8 mouse cellular contexts compared by ENCODE assay signal in the genomic region with DNA sequence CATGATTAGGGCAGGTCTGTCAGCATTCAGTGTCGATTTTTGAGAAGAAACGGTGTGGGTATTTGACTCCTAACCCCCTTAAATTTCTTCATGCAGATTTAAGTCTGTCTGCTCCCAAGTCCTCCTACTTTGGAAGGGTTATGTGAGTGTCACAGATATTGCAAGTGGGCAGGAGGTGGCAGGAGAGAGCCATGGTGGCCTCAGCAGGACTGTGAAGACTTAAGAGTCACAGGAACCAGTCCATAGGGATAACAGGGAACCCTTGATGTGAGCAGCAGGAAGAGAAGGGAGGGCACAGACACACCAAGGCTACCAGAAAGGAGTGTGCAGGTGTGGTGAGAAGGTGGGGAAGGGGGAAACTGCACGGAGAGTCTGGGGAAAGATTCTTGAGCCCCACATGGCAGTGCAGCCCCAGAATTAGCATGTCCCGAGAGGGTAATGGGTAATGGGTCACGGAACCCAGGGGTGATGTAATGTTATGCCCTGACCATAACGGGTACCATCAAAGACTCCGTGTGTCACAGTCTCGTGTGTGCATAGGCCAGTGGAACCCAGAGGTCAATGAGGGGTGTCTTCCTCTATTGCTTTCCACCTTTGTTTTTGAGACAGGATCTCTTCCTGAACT.
DNase-seq lines count a peak whose midpoint lies in the region; ATAC-seq and TF ChIP-seq lines count a peak whose summit lies in the region.

No protein-coding gene starts in this region.

- peak; percentile 85 for ATAC-seq in forebrain, postnatal 0 days
- peak; percentile 60; the same call in 1 of the 2 replicates for ATAC-seq in limb, embryonic 11.5 days (ENCODE audit: insufficient number of reproducible peaks, low FRiP score, low TSS enrichment, low read depth)
- ATAC-seq in neural tube, embryonic 11.5 days (ENCODE audit: insufficient read depth, low FRiP score, low TSS enrichment) = no peak

- no peak overlapping the region for H3K4me3 ChIP-seq in forebrain, postnatal 0 days (ENCODE audit: low read depth, low read length)
- H3K4me3 ChIP-seq in limb, embryonic 11.5 days (ENCODE audit: low read depth, low read length) = no peak overlapping the region
- no peak overlapping the region for H3K4me3 ChIP-seq in neural tube, embryonic 11.5 days (ENCODE audit: low read depth, low read length)

- no peak overlapping the region for H3K4me2 ChIP-seq in forebrain, postnatal 0 days (ENCODE audit: low read depth)
- H3K4me2 ChIP-seq in limb, embryonic 11.5 days (ENCODE audit: low read depth, severe bottlenecking) = no peak overlapping the region
- no peak overlapping the region for H3K4me2 ChIP-seq in neural tube, embryonic 11.5 days (ENCODE audit: low read depth)

- no peak overlapping the region for H3K27ac ChIP-seq in forebrain, postnatal 0 days (ENCODE audit: low read depth, low read length)
- no peak overlapping the region for H3K27ac ChIP-seq in limb, embryonic 11.5 days (replicated peaks; ENCODE audit: low read depth, low read length)
- no peak overlapping the region for H3K27ac ChIP-seq in neural tube, embryonic 11.5 days (ENCODE audit: low read depth, low read length)

- H3K9me3 ChIP-seq in forebrain, postnatal 0 days (ENCODE audit: low read length) = no peaks in the 10 kb centered on the region
- no peaks in the 10 kb centered on the region for H3K9me3 ChIP-seq in limb, embryonic 11.5 days (ENCODE audit: control insufficient read depth, low read length)
- no peaks in the 10 kb centered on the region for H3K9me3 ChIP-seq in neural tube, embryonic 11.5 days (ENCODE audit: control insufficient read depth, low read length)

- no peak overlapping the region for H3K9ac ChIP-seq in forebrain, postnatal 0 days
- no peak overlapping the region for H3K9ac ChIP-seq in limb, embryonic 11.5 days (ENCODE audit: low read length)
- no peak overlapping the region for H3K9ac ChIP-seq in neural tube, embryonic 11.5 days (ENCODE audit: low read length)

- 61% methylated on average over 8 of the region's 8 CpGs for WGBS in forebrain, postnatal 0 days
- 61% methylated on average over 8 of the region's 8 CpGs for WGBS in limb, embryonic 11.5 days
- WGBS in neural tube, embryonic 11.5 days = 63% methylated on average over 8 of the region's 8 CpGs

- H3K36me3 ChIP-seq in forebrain, postnatal 0 days (ENCODE audit: insufficient read depth) = no peaks in the 10 kb centered on the region
- no peaks in the 10 kb centered on the region for H3K36me3 ChIP-seq in limb, embryonic 11.5 days (ENCODE audit: control insufficient read depth, insufficient read depth, low read length)
- no peaks in the 10 kb centered on the region for H3K36me3 ChIP-seq in neural tube, embryonic 11.5 days (ENCODE audit: control insufficient read depth, insufficient read depth, low read length)

- peak; percentile 88 for TF ChIP-seq CTCF in forebrain, postnatal 0 days (IDR thresholded peaks at IDR 0.05; ENCODE audit: low read depth)

- H3K27me3 ChIP-seq in forebrain, postnatal 0 days (ENCODE audit: insufficient read depth, low read length) = no peaks in the 10 kb centered on the region; the same call in 1 of the 2 replicates
- H3K27me3 ChIP-seq in limb, embryonic 11.5 days (ENCODE audit: control insufficient read depth, insufficient read depth, low read length) = no peaks in the 10 kb centered on the region
- H3K27me3 ChIP-seq in neural tube, embryonic 11.5 days (ENCODE audit: control insufficient read depth, insufficient read depth, low read length) = no peaks in the 10 kb centered on the region

- H3K4me1 ChIP-seq in forebrain, postnatal 0 days (ENCODE audit: insufficient read depth) = peaks cover 9% of the 10 kb centered on the region; the same call in 1 of the 2 replicates
- H3K4me1 ChIP-seq in limb, embryonic 11.5 days (ENCODE audit: control insufficient read depth, insufficient read depth, low read length) = no peaks in the 10 kb centered on the region
- H3K4me1 ChIP-seq in neural tube, embryonic 11.5 days (ENCODE audit: control insufficient read depth, insufficient read depth, low read length) = peaks cover 7% of the 10 kb centered on the region; the same call in 1 of the 2 replicates

- peak; percentile 37 for DNase-seq in right cerebral cortex, adult 18-20 months
- DNase-seq in right cerebral cortex, postnatal 25 days = no peak
- peak; percentile 54 to 57 for DNase-seq in cerebellum, adult 18-20 months
- peak; percentile 84 for DNase-seq in forebrain, postnatal 0 days
- peak; percentile 58 for DNase-seq in kidney, adult 9 months
- DNase-seq in limb, embryonic 11.5 days (ENCODE audit: low spot score) = peak; percentile 74
- peak; percentile 78 for DNase-seq in neural tube, embryonic 11.5 days (ENCODE audit: low spot score)
- no peak for DNase-seq in T-cell, adult 2 months (ENCODE audit: low spot score)

Comparison
In these comparisons a context has a peak if more than half of its experiments do, and no peak if none do; other contexts are left out.
1. DNase-seq: peak in right cerebral cortex, adult 18-20 months (single experiment), cerebellum, adult 18-20 months (2 of 2), forebrain, postnatal 0 days (single experiment), kidney, adult 9 months (single experiment), limb, embryonic 11.5 days (single experiment) and neural tube, embryonic 11.5 days (single experiment); none in right cerebral cortex, postnatal 25 days (single experiment) and T-cell, adult 2 months (single experiment).